Mouse (Mus musculus) cerebellum, adult 9-11 months (tissue): Measurements from ENCODE around the gene Kcnk7.

ENCODE experiments used
- DNase-seq: peaks from one replicate; pipeline ENCODE4 v3.0.0; 2022

The Kcnk7 gene

GRCm38 (mm10) chr19:5690343-5690735 is 13.8 kb upstream of the Kcnk7 start:
- DNase-seq, result peak; percentile 76

GRCm38 (mm10) chr19:5691601-5692000 is 12.6 kb upstream of the Kcnk7 start:
- no peak for DNase-seq

- DNase-seq, result peak; percentile 48
Measured at GRCm38 (mm10) chr19:5692086-5692912, 11.9 kb upstream of the Kcnk7 start.

GRCm38 (mm10) chr19:5692913-5693396 is 11.2 kb upstream of the Kcnk7 start:
- DNase-seq, result no peak

GRCm38 (mm10) chr19:5693801-5694200 is 10.4 kb upstream of the Kcnk7 start:
- DNase-seq, result no peak

- DNase-seq, result no peak
Measured at GRCm38 (mm10) chr19:5695849-5696462, 8.2 kb upstream of the Kcnk7 start.

GRCm38 (mm10) chr19:5704801-5705571 is 819 bp downstream of the Kcnk7 start:
- DNase-seq, result no peak

- no peak for DNase-seq
Measured at GRCm38 (mm10) chr19:5710068-5710467, 5.9 kb downstream of the Kcnk7 start.

- DNase-seq, result no peak
Measured at GRCm38 (mm10) chr19:5710581-5710980, 6.4 kb downstream of the Kcnk7 start.

- peak; percentile 74 for DNase-seq
Measured at GRCm38 (mm10) chr19:5711218-5711617, 7.1 kb downstream of the Kcnk7 start.

- no peak for DNase-seq
Measured at GRCm38 (mm10) chr19:5711907-5712460, 7.8 kb downstream of the Kcnk7 start.

GRCm38 (mm10) chr19:5713255-5713654 is 9.1 kb downstream of the Kcnk7 start:
- DNase-seq, result no peak

GRCm38 (mm10) chr19:5713730-5714129 is 9.6 kb downstream of the Kcnk7 start:
- DNase-seq, result no peak

- DNase-seq, result peak; percentile 56
Measured at GRCm38 (mm10) chr19:5715793-5716688, 11.9 kb downstream of the Kcnk7 start.

- DNase-seq, result no peak
Measured at GRCm38 (mm10) chr19:5716955-5717354, 12.8 kb downstream of the Kcnk7 start.

GRCm38 (mm10) chr19:5721233-5721632 is 17.1 kb downstream of the Kcnk7 start:
- no peak for DNase-seq

- no peak for DNase-seq
Measured at GRCm38 (mm10) chr19:5722848-5723425, 18.8 kb downstream of the Kcnk7 start.

- DNase-seq, result no peak
Measured at GRCm38 (mm10) chr19:5723934-5724548, 19.9 kb downstream of the Kcnk7 start.

- no peak for DNase-seq
Measured at GRCm38 (mm10) chr19:5724549-5724941, 20.4 kb downstream of the Kcnk7 start.

- no peak for DNase-seq
Measured at GRCm38 (mm10) chr19:5725029-5725707, 21.0 kb downstream of the Kcnk7 start.
